In the genomic region with DNA sequence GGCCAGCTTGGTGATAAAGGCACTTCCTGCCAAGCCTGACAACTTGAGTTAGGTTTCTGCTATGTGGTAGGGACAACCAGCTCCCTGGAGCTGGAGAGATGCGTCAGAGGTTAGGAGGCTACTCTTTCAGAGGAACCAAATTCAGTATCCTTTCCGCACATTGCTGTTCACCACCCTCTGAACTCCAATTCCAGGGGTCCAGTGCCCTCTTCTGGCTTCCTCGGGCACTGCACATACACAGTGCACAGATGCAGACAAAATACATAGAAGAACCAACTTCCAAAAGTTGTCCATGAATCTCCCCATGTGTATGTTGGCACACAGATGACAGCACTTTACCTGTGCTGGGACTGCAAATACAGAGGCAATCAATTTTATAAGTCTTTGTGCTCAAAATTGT, we compare ENCODE assay signal across 8 mouse cellular contexts. TPM values are rescaled to one million over a fixed set of nuclear protein-coding genes. Genes with fewer than 3 reads are reported as not detected.
DNase-seq lines count a peak whose midpoint lies in the region; ATAC-seq and TF ChIP-seq lines count a peak whose summit lies in the region.

No protein-coding gene starts in this region.

- no peak for TF ChIP-seq EP300 in CH12.LX (IDR thresholded peaks at IDR 0.05; ENCODE audit: low read length)

- no peaks in the 10 kb centered on the region for H3K4me1 ChIP-seq in kidney, adult 2 months (ENCODE audit: control insufficient read depth, insufficient read depth, low read length)
- H3K4me1 ChIP-seq in kidney, embryonic 15.5 days = no peaks in the 10 kb centered on the region
- peaks cover 5 to 22% of the 10 kb centered on the region in 2 experiments; a peak in 3 of 4 replicates for H3K4me1 ChIP-seq in CH12.LX (ENCODE audit: control insufficient read depth in 1 of 2, insufficient read depth in 2 of 2)

- 31% methylated on average over 3 of the region's 3 CpGs for WGBS in kidney, adult 2 months
- 54% methylated on average over 3 of the region's 3 CpGs for WGBS in kidney, embryonic 15.5 days

- in situ Hi-C loops in CH12.LX (cut with MboI; ENCODE audit: low pct_ligation_motif_present, low pct_unique_long_range_greater_than_20kb, low sequenced_read_pairs) = loop anchor here (25.0 kb wide), 1 partner anchor 126 kb away; the partner anchor contains the start of gene Arhgef2

- no peak overlapping the region for H3K4me2 ChIP-seq in kidney, embryonic 15.5 days
- no peak overlapping the region for H3K4me2 ChIP-seq in CH12.LX (ENCODE audit: insufficient read depth, low read depth, poor library complexity, severe bottlenecking)

- H3K9me3 ChIP-seq in kidney, embryonic 15.5 days (replicated peaks) = no peaks in the 10 kb centered on the region
- no peaks in the 10 kb centered on the region for H3K9me3 ChIP-seq in CH12.LX (replicated peaks; ENCODE audit: low read length)

- no peaks in the 10 kb centered on the region for H3K36me3 ChIP-seq in kidney, adult 2 months (ENCODE audit: control insufficient read depth, insufficient read depth, low read length)
- H3K36me3 ChIP-seq in kidney, embryonic 15.5 days = no peaks in the 10 kb centered on the region
- H3K36me3 ChIP-seq in CH12.LX (replicated peaks in 1 of 2; ENCODE audit: control insufficient read depth in 1 of 2, insufficient read depth in 1 of 2, low read length in 1 of 2) = no peaks in the 10 kb centered on the region

- no peak overlapping the region for H3K9ac ChIP-seq in kidney, embryonic 15.5 days
- no peak overlapping the region for H3K9ac ChIP-seq in CH12.LX (ENCODE audit: insufficient read depth, low read depth)

- H3K27me3 ChIP-seq in kidney, adult 2 months (replicated peaks; ENCODE audit: control insufficient read depth, insufficient read depth, low read length) = no peaks in the 10 kb centered on the region
- no peaks in the 10 kb centered on the region for H3K27me3 ChIP-seq in kidney, embryonic 15.5 days
- no peaks in the 10 kb centered on the region for H3K27me3 ChIP-seq in CH12.LX (replicated peaks)

- H3K4me3 ChIP-seq in kidney, adult 2 months (ENCODE audit: insufficient read depth, low read depth, low read length) = no peak overlapping the region
- no peak overlapping the region for H3K4me3 ChIP-seq in kidney, embryonic 15.5 days (replicated peaks)
- no peak overlapping the region for H3K4me3 ChIP-seq in CH12.LX (replicated peaks in 1 of 3; ENCODE audit: low read depth in 2 of 3, low read length in 2 of 3, poor library complexity in 1 of 3)

- H3K27ac ChIP-seq in kidney, adult 2 months (ENCODE audit: insufficient read depth, low read depth, low read length) = no peak overlapping the region
- H3K27ac ChIP-seq in kidney, embryonic 15.5 days = no peak overlapping the region
- H3K27ac ChIP-seq in CH12.LX (ENCODE audit: insufficient read depth, low read depth) = no peak overlapping the region

- ATAC-seq in kidney, embryonic 15.5 days (replicated peaks; ENCODE audit: low FRiP score) = no peak
- peak; percentile 85 for ATAC-seq in erythroblast, adult 5-6 weeks (replicated peaks; ENCODE audit: low FRiP score, poor library complexity, severe bottlenecking)

- no peak for TF ChIP-seq POLR2A in kidney, adult 2 months (IDR thresholded peaks at IDR 0.05; ENCODE audit: low read depth, low read length)
- TF ChIP-seq POLR2A in CH12.LX (IDR thresholded peaks at IDR 0.05; ENCODE audit: low read depth, low read length) = no peak

- no peaks in the 10 kb centered on the region for H3K79me2 ChIP-seq in CH12.LX (replicated peaks; ENCODE audit: control insufficient read depth, extremely low read depth, insufficient read depth, poor library complexity, severe bottlenecking)

- peak; percentile 84 for TF ChIP-seq RAD21 in CH12.LX (IDR thresholded peaks at IDR 0.05; ENCODE audit: low read depth, low read length)

- peak; percentile 79 for DNase-seq in kidney, adult 2 months
- peak; percentile 66 for DNase-seq in CH12.LX (ENCODE audit: extremely low read depth)
- DNase-seq in adrenal gland, adult 8-10 months = peak; percentile 40
- peak; percentile 64 to 82 for DNase-seq in kidney, postnatal 25 days
- DNase-seq in naive thymus-derived CD4-positive, alpha-beta T cell, adult 2 months (ENCODE audit: low read depth) = peak; percentile 79
- DNase-seq in thymus, postnatal 4 days = peak; percentile 83

- peak; percentile 95 for TF ChIP-seq CTCF in kidney, adult 2 months (conservative IDR thresholded peaks at IDR 0.05; ENCODE audit: insufficient read depth, insufficient read length, low read depth, low read length)
- TF ChIP-seq CTCF in CH12.LX (conservative IDR thresholded peaks at IDR 0.05 in 1 of 2, IDR thresholded peaks at IDR 0.05 in 1 of 2; ENCODE audit: low read depth in 2 of 2, low read length in 2 of 2) = peak; percentile 75 to 90; a peak in 3 of 4 replicates

- dilution Hi-C loops in CH12.LX (cut with MboI; ENCODE audit: extremely low pct_ligation_motif_present, extremely low pct_unique_long_range_greater_than_20kb, low sequenced_read_pairs) = no loop called here

TF ChIP-seq in CH12.LX, 34 proteins besides CTCF, POLR2A, EP300 and RAD21:
- TF ChIP-seq SIN3A (IDR thresholded peaks at IDR 0.05; ENCODE audit: low read length) (0 out of 2 replicates have a peak, but pooled peaks have one; percentile 21), HCFC1 (IDR thresholded peaks at IDR 0.05; ENCODE audit: low read depth, low read length) (no peak), ZMIZ1 (IDR thresholded peaks at IDR 0.05; ENCODE audit: low read depth, low read length) (no peak), MAX (IDR thresholded peaks at IDR 0.05; ENCODE audit: low read length) (0 out of 2 replicates have a peak, but pooled peaks have one; percentile 29), MAZ (IDR thresholded peaks at IDR 0.05; ENCODE audit: low read depth, low read length) (0 out of 2 replicates have a peak, but pooled peaks have one; percentile 24), MYC (IDR thresholded peaks at IDR 0.05; ENCODE audit: low read depth, low read length) (no peak), ZKSCAN1 (IDR thresholded peaks at IDR 0.05; ENCODE audit: borderline replicate concordance, low read depth, low read length) (no peak), RCOR1 (conservative IDR thresholded peaks at IDR 0.05; ENCODE audit: low read depth, low read length) (no peak), UBTF (IDR thresholded peaks at IDR 0.05; ENCODE audit: low read depth, low read length) (no peak), IRF4 (IDR thresholded peaks at IDR 0.05; ENCODE audit: low read depth, low read length) (peak; percentile 33; the same call in 1 of the 2 replicates), ZC3H11A (IDR thresholded peaks at IDR 0.05; ENCODE audit: low read depth, low read length) (peak; percentile 49; the same call in 1 of the 2 replicates), SMC3 (IDR thresholded peaks at IDR 0.05; ENCODE audit: low read depth, low read length) (peak; percentile 85)

RNA-seq across cellular contexts. Expression of gene Rit1, which starts 22.0 kb away (rescaled TPM):
- 37.2 and 48.1 TPM in 2 replicates for polyA plus RNA-seq in kidney, adult 2 months (2012; rRNA removed)
- 46.7 and 50.4 TPM in 2 replicates for polyA plus RNA-seq in kidney, embryonic 15.5 days (2015; fragmentation: Nextera tagmentation; extraction: Ambion mirVana)
- total RNA-seq in CH12.LX (2012; rRNA removed) (21.4 and 23.7 TPM in 2 replicates), CH12.LX (2014; rRNA removed) (28.7 and 29.1 TPM in 2 replicates)
- 18.4 and 20.6 TPM in 2 replicates for polyA plus RNA-seq in CH12.LX (2012; ENCODE audit: insufficient read length, low read depth)
- 10 to 100 TPM; 55.0 to 65.3 (median 59.1) TPM for total RNA-seq in adrenal gland, adult 8-10 months (2022)
- 99.9 and 111 TPM in 2 replicates for total RNA-seq in erythroblast, adult 5-6 weeks (2015; ENCODE audit: low replicate concordance)
- total RNA-seq in erythroblast, adult 5-6 weeks (2017; ENCODE audit: low replicate concordance) = 90.6 and 102 TPM in 2 replicates

RNA-seq across cellular contexts. Expression of gene Syt11, which starts 36.3 kb away (rescaled TPM):
- 7.3 and 8.2 TPM in 2 replicates for polyA plus RNA-seq in kidney, adult 2 months (2012; rRNA removed)
- polyA plus RNA-seq in kidney, embryonic 15.5 days (2015; fragmentation: Nextera tagmentation; extraction: Ambion mirVana) = 13.1 and 16.2 TPM in 2 replicates
- 3.8 and 4.5 TPM in 2 replicates for total RNA-seq in CH12.LX (2012; rRNA removed)
- 5.4 and 5.7 TPM in 2 replicates for total RNA-seq in CH12.LX (2014; rRNA removed)
- polyA plus RNA-seq in CH12.LX (2012; ENCODE audit: insufficient read length, low read depth) = 8.2 and 8.8 TPM in 2 replicates
- 10 to 100 TPM; 13.5 to 24.3 (median 15.7) TPM for total RNA-seq in adrenal gland, adult 8-10 months (2022)
- 0.19 TPM in 1 of 2 replicates, not detected in the other for total RNA-seq in erythroblast, adult 5-6 weeks (2015; ENCODE audit: low replicate concordance)
- 0.85 TPM in 1 of 2 replicates, not detected in the other for total RNA-seq in erythroblast, adult 5-6 weeks (2017; ENCODE audit: low replicate concordance)

RNA-seq across cellular contexts. Expression of gene Khdc4, which starts 53.0 kb away (rescaled TPM):
- 41.2 and 45.6 TPM in 2 replicates for polyA plus RNA-seq in kidney, adult 2 months (2012; rRNA removed)
- polyA plus RNA-seq in kidney, embryonic 15.5 days (2015; fragmentation: Nextera tagmentation; extraction: Ambion mirVana) = 95.1 and 102 TPM in 2 replicates
- 35.2 and 40.2 TPM in 2 replicates for total RNA-seq in CH12.LX (2012; rRNA removed)
- total RNA-seq in CH12.LX (2014; rRNA removed) = 56.6 and 58.6 TPM in 2 replicates
- 53.6 TPM in 2 replicates for polyA plus RNA-seq in CH12.LX (2012; ENCODE audit: insufficient read length, low read depth)
- total RNA-seq in adrenal gland, adult 8-10 months (2022) = 10 to 100 TPM; 48.9 to 84.1 (median 58.1) TPM
- total RNA-seq in erythroblast, adult 5-6 weeks (2015; ENCODE audit: low replicate concordance) = 25.0 and 29.5 TPM in 2 replicates
- 19.9 and 23.4 TPM in 2 replicates for total RNA-seq in erythroblast, adult 5-6 weeks (2017; ENCODE audit: low replicate concordance)
